Mouse (Mus musculus): ENCODE results near the gene Phf10. TPM values are rescaled to one million over a fixed set of nuclear protein-coding genes. Genes with fewer than 3 reads are reported as not detected.
"Not testable (repeated sequence)": the region's sequence is repeated elsewhere in the genome, so short reads cannot be mapped to it uniquely, and the experiment has no call there.

Phf10 gene
- polyA plus RNA-seq, 1 experiment: 84.2 TPM

GRCm38 (mm10) chr17:14904637-14905265 is 56.3 kb downstream of the Phf10 start:
- H3K27ac ChIP-seq (ENCODE audit: control insufficient read depth, insufficient read depth, low read depth, low read length, poor library complexity): no peak overlapping the region
- no peaks in the 10 kb centered on the region for H3K4me1 ChIP-seq (ENCODE audit: control insufficient read depth, insufficient read depth, low read length)
- TF ChIP-seq POLR2A (IDR thresholded peaks at IDR 0.05; ENCODE audit: borderline replicate concordance, control insufficient read depth, low read depth, low read length) (no peak), CTCF (IDR thresholded peaks at IDR 0.05; ENCODE audit: control insufficient read depth, insufficient read depth, low read length) (no peak)
- no peak overlapping the region for H3K4me3 ChIP-seq (replicated peaks; ENCODE audit: control insufficient read depth, low read depth, low read length)
- WGBS: 26% methylated on average over 7 of the region's 7 CpGs

- Histone ChIP-seq H3K4me3 (replicated peaks; ENCODE audit: control insufficient read depth, low read depth, low read length) (no peak overlapping the region), H3K27ac (ENCODE audit: control insufficient read depth, insufficient read depth, low read depth, low read length, poor library complexity) (no peak overlapping the region), H3K4me1 (ENCODE audit: control insufficient read depth, insufficient read depth, low read length) (no peaks in the 10 kb centered on the region)
- no peak for TF ChIP-seq POLR2A (IDR thresholded peaks at IDR 0.05; ENCODE audit: borderline replicate concordance, control insufficient read depth, low read depth, low read length)
- TF ChIP-seq CTCF (IDR thresholded peaks at IDR 0.05; ENCODE audit: control insufficient read depth, insufficient read depth, low read length): no peak
- 83% methylated on average over 6 of the region's 6 CpGs for WGBS
Measured at GRCm38 (mm10) chr17:14904206-14904605, 56.9 kb downstream of the Phf10 start.

- no peaks in the 10 kb centered on the region for H3K4me1 ChIP-seq (ENCODE audit: control insufficient read depth, insufficient read depth, low read length)
- no peak overlapping the region for H3K4me3 ChIP-seq (replicated peaks; ENCODE audit: control insufficient read depth, low read depth, low read length)
- no peak overlapping the region for H3K27ac ChIP-seq (ENCODE audit: control insufficient read depth, insufficient read depth, low read depth, low read length, poor library complexity)
- WGBS: 80% methylated on average over 3 of the region's 3 CpGs
- TF ChIP-seq POLR2A (IDR thresholded peaks at IDR 0.05; ENCODE audit: borderline replicate concordance, control insufficient read depth, low read depth, low read length) (no peak), CTCF (IDR thresholded peaks at IDR 0.05; ENCODE audit: control insufficient read depth, insufficient read depth, low read length) (no peak)
Measured at GRCm38 (mm10) chr17:14903212-14903611, 57.9 kb downstream of the Phf10 start.

GRCm38 (mm10) chr17:14898972-14899371 is 62.1 kb downstream of the Phf10 start:
- H3K4me3 ChIP-seq (replicated peaks; ENCODE audit: control insufficient read depth, low read depth, low read length): no peak overlapping the region
- TF ChIP-seq POLR2A (IDR thresholded peaks at IDR 0.05; ENCODE audit: borderline replicate concordance, control insufficient read depth, low read depth, low read length) (no peak), CTCF (IDR thresholded peaks at IDR 0.05; ENCODE audit: control insufficient read depth, insufficient read depth, low read length) (no peak)
- H3K4me1 ChIP-seq (ENCODE audit: control insufficient read depth, insufficient read depth, low read length): no peaks in the 10 kb centered on the region
- H3K27ac ChIP-seq (ENCODE audit: control insufficient read depth, insufficient read depth, low read depth, low read length, poor library complexity): no peak overlapping the region
- 75% methylated on average over 1 of the region's 1 CpGs for WGBS

GRCm38 (mm10) chr17:14895058-14895457 is 66.0 kb downstream of the Phf10 start:
- H3K4me3 ChIP-seq (replicated peaks; ENCODE audit: control insufficient read depth, low read depth, low read length); H3K4me1 ChIP-seq (ENCODE audit: control insufficient read depth, insufficient read depth, low read length); H3K27ac ChIP-seq (ENCODE audit: control insufficient read depth, insufficient read depth, low read depth, low read length, poor library complexity): not testable (repeated sequence)

Other genes with a start within 250 kb of the Phf10 start
- 3.9 TPM in 1 of 2 replicates, not detected in the other for gene Wdr27, start 18.1 kb downstream of the Phf10 start, polyA plus RNA-seq (2011; ENCODE audit: insufficient read depth, insufficient read length, low replicate concordance, missing spikeins)
- 3.6 and 7.7 TPM in 2 replicates for gene 1600012H06Rik, start 18.1 kb downstream of the Phf10 start, polyA plus RNA-seq (2011; ENCODE audit: insufficient read depth, insufficient read length, low replicate concordance, missing spikeins)
- gene 9030025P20Rik, start 17.2 kb upstream of the Phf10 start, polyA plus RNA-seq (2011; ENCODE audit: insufficient read depth, insufficient read length, low replicate concordance, missing spikeins): 10.2 and 16.6 TPM in 2 replicates
- gene Gm3417, start 17.5 kb upstream of the Phf10 start, polyA plus RNA-seq (2011; ENCODE audit: insufficient read depth, insufficient read length, low replicate concordance, missing spikeins): not detected in 2 replicates
- gene Gm3435, start 48.9 kb upstream of the Phf10 start, polyA plus RNA-seq (2011; ENCODE audit: insufficient read depth, insufficient read length, low replicate concordance, missing spikeins): 3.2 and 16.4 TPM in 2 replicates
- gene Ermard, start 79.9 kb upstream of the Phf10 start, polyA plus RNA-seq (2011; ENCODE audit: insufficient read depth, insufficient read length, low replicate concordance, missing spikeins): 40.5 and 47.5 TPM in 2 replicates
- gene Tcte3, start 80.2 kb upstream of the Phf10 start, polyA plus RNA-seq (2011; ENCODE audit: insufficient read depth, insufficient read length, low replicate concordance, missing spikeins): 8.4 TPM in 1 of 2 replicates, not detected in the other
- 0.45 and 6.4 TPM in 2 replicates for gene Gm3448, start 80.3 kb upstream of the Phf10 start, polyA plus RNA-seq (2011; ENCODE audit: insufficient read depth, insufficient read length, low replicate concordance, missing spikeins)